Mouse (Mus musculus): ENCODE results near the gene Susd6.
A peak's percentile ranks its signal among the peaks of the same experiment; 100 is the strongest.
"Not testable (repeated sequence)": the region's sequence is repeated elsewhere in the genome, so short reads cannot be mapped to it uniquely, and the experiment has no call there.

Susd6 gene

DNA sequence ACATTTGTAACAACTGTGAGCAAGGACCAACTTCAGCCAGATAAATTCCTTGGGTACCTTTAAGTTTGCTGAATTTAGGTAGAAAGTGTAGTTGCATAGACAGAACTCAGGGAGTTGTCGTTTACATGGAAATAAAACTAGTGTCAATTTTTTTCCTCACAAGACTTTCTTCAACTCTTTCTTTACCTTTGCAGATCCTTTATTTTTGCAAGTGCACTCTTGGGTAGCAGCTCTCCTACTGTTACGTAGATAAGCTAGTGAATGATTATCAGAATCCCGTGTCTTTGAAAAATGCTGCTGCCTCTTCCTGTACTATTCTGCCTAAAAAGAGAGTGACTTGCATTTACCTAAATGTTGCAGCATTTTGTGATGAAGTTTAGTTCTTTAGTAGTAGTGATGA, 24.2 kb downstream of the Susd6 start:
- DNase-seq, result no peak

DNA sequence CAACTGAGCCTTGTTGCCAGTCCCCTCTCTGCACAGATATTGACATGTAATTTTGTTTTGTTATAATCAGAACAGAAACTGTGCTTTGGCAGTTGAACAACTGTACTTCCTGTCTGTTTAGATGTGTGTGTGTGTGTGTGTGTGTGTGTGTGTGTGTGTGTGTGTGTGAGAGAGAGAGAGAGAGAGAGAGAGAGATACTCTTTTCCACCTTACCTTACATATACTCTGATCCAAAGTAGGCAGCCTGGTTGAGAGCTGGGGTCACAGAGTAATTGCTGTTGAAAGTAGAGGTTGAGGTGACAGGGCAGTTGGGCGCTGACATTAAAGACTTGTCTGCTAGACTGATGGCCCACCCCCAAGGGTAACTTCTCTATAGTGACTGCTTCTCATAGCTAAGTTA, 25.0 kb downstream of the Susd6 start:
- no peak for DNase-seq

DNA sequence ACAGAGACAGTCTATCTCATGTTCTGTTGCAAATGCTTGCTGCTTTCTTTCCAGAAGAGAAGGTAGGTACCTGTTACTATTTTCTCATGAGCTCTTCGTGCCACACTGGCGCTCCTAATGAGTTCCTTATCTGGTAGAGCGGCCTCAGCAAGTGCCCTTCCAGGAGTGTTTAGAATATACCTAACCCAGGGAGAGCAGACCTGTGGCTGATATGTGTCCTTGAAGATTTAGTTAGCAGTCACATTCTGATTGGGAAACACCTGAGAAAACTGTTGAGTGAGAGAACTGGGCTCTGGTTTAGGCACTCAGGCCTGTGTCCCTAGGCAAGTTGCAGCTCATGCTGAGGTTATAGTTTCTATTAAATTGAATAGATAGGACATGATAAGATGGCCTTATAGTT, 25.6 kb downstream of the Susd6 start:
- no peak for DNase-seq

DNA sequence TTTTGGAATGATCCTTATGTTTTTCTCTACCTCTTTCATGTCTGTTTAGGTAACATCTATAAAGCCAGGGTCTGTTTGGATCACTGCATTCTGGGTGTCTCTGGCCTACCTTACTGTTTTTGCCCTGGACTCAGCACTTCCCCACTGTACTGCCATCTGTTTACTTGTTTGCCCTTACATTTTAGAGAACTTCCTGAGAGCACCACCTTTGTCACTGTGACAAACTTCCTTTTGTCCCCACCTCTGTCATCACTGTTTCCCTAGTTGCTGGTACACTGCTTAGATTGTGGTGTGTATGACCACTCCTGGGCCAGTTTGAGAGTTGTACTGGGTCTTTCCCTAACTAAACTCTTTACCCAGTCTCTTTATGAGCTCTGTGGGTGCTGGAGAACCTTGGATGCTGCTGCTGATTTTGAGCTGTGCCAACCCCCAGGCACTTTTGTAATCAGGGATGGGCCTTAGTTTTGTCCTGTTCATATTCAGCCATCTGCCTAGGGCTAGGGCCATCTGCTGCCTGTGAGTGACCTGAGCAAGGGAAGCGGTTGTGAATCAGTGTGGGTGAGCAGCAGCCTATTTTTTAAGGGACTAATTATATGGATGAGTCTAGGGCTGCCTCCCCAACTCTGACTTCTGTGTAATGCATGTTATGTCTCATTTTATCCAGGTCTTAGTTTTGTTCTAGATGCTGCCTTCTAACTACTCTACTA, 26.2 kb downstream of the Susd6 start:
- DNase-seq, result no peak

DNA sequence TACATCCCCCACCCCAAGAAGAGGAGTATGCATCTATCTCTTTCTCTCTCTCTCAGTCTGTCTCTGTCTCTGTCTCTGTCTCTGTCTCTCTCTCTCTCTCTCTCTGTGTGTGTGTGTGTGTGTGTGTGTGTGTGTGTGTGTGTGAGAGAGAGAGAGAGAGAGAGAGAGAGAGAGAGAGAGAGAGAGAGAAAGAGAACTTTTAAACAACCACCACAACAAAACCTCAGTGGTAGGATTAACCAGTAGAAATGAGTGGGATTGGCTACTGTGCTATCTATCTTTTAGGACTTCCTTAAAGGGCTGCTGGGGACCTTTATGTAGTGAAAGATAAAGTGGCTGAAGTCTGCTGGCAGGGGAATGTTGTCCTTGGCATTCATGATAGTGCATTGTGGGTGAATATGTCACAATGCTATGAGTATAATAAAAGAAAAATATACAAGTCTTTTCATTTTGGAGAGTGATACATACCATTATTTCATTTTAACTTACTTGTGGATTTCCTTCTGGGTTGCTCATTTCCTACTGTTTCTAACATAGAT, 27.5 kb downstream of the Susd6 start:
- DNase-seq, result no peak

DNA sequence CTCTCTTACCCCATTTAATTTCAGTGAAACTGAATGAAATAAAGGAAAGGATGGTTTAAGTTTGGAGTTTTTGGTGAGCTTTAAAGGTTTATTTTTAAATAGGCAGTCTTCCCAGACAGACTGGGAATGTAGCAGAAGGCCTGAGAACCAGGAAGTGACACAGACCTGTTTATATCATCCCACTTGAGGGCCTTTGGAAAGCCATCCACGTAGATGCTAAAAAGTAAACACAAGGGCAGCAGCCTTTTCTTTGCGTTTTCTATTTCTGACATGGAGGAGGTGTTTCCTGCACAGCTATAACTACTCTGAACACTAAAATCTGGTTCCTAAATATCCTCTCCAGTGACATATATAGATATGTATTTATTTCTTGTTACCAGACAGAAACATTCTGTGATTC, 28.7 kb downstream of the Susd6 start:
- not testable (repeated sequence) for DNase-seq

DNA sequence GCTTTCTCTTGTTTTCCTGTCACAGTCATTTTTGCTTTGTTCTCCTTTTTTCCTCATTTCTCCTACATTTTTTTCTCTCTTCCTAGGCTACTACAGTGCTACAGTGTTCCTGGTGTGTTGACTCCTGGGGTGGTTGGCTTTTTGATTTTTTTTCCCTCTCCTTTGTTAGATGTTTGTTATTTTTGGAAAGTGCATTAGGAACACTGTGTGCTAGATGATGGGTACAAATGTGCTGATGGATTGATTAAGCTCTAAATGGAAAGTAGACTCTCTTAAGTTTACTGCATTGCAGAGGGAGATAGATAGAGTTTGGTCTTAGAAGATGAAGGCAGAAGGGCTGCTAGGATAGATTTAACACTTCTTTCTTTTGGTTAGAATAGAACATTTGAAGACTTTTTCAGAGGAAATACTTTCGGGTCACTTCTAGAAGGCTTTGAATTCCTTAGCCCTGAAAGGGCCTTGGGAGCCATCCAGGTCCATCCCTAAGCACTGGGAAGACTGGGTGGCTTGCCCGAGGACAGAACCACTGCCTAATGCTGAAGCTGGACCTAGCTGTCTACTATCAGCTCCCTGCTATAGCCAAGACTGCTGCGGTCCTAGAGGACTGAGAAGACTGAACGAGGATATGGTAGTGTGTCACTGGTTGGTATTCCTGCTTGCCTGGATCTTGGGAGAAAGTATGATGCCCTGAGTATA, 31.1 kb downstream of the Susd6 start:
- peak in 1 of 2 experiments; percentile 52 for DNase-seq

DNA sequence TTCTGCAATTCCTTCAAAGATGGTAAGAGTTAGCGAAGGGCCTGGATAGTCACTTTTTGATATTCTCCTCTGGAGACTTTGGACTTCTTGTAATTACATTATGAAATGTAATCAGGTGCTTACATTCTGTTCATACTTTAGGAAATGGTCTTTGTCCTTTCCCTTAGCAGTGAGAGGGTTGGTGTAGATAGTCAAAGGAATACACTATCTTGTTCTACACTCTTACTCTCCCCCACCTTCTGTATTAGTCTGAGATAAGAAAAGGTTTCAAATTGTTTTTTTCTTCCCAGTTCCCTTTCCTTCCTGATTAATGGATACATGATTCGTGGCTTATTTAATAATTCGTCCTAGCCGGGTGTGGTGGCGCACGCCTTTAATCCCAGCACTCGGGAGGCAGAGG, 32.2 kb downstream of the Susd6 start:
- DNase-seq, result no peak

DNA sequence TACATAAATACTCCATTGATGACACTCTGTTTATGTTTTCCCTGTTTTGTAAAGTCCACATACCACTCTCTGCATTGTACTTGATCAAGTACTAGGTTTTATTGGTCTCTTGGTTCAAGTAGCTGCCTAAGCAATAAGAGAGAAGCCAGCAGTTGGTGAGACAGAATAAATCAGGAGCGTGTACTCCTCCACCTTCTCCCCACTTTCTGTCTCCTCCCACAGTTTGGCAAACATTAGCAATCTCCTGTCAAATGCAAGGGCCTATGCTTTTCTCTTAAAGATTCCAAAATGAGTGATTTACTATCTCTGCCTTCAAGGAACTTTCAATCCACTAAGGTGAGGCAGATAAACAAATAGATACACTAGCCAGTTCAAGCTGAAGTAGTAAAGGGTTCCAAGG, 33.9 kb downstream of the Susd6 start:
- no peak for DNase-seq

DNA sequence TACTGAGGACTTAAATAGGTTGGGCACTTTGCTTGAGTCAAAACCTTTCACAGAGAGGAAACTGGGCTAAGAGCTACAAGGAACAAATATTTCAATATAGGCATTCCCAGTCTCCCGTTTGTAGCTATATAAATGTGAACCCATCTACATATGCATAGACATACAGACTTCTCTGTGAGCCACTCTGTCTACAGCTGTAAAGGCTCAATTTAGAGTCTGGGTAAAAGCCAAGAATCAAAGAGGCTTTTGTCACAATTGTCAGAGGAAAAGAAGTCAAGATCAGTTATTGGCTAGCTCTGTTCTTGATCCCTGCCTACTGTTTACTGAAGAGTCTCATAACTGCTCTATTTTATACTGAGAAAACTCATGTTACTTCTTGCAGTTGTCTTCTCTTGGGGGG, 36.1 kb downstream of the Susd6 start:
- no peak for DNase-seq

DNA sequence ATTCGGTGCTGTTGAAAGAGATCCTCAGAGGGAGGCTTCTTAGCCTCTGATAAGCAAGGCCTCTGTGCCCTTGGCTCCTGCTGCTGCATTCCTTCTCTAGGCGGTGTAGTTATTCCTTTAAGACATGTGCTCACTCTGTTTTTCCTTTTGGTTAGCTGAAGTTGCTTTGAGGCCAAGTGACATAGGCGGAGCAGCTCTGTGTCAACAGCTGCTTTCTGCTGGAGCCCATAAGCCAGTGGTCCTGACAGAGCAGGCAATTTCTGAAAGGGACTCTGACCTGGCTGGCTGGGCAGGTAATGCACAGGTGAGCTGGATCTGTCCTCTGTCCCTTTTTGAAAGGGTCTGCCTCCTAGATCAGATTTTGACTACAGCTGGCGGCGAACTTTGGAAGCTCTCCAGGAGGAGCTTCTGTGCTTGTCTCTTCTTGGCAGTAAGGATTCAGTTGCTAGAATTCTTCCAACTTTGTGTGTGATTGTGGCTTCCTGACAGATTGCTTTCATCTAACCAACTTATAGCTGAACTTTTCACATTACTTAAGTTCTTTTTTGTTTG, 37.2 kb downstream of the Susd6 start:
- DNase-seq, result peak; percentile 56 to 69

DNA sequence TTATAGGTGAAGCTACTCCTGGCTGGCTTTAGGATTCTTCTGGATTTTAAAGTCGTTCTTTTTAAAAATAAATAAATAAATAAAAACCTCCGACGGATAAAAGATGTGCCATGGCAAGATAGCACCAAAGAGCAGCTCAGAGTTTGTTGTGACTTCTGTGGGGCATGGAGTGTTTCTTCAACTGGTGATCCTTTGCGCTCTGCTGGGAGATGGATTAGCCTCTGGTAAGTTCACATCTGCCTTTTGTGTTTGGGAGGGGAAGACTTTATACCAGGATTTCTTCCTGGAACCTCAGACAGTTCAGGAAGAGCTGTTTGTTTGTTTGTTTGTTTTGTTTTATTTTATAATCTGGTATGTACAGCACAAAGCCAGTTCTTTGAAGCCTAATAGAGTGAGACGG, 37.7 kb downstream of the Susd6 start:
- DNase-seq, result no peak

DNA sequence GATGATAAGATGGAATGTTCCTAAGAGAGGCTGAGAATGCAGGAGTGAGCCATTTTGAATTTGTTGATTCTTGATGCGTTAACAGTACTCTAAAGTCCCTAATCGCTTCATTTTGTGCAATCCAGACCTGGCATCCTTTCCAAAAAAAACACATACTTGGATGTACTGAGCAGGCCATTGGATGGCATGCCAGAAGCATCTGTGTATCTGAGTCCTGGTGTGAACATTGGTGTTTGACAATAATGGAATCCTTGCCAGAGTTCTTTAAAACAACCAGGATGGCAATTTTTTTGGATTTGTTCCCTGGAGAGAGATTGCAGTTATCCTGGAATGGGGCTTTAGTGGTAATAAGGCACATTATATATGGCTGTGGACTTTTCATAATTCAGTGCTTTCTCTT, 38.6 kb downstream of the Susd6 start:
- no peak for DNase-seq

DNA sequence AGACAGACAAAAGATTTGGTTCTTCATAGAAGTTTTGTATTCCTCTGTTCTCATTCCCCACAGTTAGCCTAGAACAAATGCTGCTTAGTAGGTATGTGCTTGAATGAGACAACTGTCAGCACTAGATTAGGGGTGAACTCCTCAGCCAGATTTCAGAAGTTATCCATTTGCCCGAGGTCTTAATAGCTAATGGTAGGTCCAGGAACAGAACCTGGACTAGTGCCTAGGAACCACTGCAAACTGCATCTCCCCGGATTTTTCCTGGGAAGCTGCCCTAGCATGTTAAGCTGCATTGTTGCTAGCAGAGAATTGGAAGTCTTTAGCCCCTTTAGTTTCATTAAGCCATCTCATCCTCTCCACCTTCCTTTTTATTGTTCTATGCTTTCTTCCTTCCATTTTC, 39.9 kb downstream of the Susd6 start:
- peak; percentile 59 to 78 for DNase-seq

DNA sequence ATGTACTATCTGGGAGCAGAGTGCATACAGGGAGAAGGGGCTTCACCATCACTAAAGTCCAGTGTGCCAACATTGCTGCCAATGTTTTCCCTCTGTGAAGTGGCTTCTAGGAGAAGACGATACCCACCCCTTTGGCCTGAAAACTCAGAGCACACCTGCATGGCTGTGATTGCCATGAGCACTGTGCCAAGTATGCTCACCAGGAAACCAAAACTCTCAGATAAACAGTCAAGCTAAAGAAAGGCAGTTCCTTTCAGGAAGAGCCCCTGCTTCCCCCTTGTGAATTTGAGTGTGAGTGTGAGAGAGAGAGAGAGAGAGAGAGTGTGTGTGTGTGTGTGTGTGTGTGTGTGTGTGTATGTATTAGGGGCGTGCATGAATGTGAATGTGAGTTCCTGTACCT, 40.5 kb downstream of the Susd6 start:
- DNase-seq, result no peak

DNA sequence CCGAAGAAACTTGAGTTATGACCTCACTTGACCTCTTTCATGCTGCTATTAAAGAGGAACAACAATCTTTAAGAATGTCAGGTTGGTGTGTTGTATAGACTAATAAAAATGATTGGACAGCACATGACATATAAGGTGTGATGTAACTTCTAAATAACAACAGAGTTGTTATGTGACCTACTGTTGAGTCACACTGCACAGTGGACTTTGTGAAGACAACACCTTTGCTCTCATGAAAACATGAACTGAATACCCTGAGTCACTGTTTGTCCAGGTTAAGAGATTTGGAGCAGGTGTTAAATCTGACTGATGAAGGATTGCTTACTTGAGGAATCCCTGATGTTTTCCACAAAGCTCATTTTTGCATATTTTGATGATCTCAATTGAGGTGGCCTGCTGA, 42.0 kb downstream of the Susd6 start:
- no peak for DNase-seq

DNA sequence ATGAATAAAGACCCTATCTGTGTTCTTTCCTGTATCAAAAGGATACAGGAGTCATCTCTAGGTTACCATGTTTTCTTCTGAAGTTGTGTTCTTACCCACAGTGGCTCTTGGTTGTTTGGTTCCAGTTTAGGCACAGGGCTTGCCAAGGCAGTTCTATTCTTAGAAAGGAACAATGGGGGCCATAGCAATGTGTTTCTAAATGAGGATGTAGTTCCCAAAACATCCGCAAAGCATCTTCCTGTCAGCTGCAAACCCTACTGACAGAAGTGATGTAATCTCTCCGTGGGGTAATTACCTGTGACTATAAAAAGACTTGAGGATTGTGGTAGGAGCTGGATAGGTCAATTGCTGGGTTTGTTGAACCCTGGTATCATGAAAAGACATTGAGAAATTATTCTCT, 43.2 kb downstream of the Susd6 start:
- DNase-seq, result peak in 1 of 2 experiments; percentile 63

DNA sequence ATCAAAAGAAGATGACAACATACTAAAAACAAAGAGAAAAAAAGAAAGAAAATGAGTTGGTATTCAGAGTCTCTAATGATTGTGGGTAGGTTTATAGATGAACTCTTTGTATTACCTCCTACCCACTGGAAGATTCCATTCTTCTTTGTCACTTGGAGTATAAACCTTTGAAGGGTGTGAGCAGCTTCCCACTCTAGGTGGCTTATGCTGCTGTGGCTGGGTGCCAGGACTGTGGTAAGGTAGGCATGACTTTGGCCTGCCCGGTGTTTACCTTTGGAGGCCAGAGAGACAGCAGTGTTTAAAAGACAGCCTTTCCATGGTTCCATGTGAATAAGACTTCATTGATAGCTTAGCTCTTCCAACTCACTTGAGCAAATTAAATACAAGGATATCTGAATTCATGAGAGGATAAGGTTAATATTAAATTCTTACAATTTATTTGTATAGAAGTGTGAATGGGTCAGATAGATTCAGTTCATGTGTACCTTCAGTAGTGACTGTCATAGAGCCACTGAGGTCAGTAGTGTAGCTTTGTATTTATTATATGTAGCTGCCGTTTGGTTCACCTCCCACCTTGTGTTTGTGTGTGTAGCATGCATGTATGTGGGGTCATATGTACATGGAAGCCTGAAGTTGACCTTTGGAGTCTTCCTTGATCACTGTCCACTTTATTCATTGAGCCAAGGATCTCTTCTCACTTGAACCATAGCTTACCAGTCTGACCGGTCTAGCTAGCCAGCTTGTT, 44.0 kb downstream of the Susd6 start:
- peak; percentile 78 to 89 for DNase-seq

DNA sequence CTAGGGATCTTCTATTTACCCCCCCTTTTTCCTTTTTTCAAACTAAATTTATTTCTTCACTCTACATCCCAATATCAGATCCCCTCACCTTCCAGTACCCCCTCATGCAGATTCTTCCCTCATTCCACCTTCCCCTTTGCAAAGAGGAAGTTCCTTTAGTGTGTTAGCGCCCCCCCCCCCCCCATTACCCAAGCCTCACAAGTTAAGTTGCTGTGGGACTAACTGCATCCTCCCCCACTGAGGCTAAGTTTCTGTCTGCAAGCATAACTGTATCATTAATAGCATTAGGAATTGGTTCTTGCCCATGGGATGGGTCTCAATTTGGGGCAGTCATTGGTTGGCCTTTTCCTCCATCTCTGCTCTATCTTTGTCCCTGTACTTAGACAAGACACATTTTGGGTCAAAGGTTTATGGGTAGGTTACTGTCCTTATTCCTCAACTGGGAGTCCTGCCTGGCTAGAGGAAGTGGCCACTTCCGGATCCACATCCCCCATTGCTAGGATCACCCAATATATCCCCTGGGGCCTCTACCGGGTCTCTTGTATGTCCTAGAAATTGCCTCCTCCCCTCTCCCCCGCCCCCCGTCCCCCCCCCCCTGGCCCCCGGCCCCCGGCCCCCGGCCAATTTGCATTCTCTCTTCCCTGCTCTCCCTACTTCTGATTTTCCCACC, 44.7 kb downstream of the Susd6 start:
- DNase-seq, result no peak

DNA sequence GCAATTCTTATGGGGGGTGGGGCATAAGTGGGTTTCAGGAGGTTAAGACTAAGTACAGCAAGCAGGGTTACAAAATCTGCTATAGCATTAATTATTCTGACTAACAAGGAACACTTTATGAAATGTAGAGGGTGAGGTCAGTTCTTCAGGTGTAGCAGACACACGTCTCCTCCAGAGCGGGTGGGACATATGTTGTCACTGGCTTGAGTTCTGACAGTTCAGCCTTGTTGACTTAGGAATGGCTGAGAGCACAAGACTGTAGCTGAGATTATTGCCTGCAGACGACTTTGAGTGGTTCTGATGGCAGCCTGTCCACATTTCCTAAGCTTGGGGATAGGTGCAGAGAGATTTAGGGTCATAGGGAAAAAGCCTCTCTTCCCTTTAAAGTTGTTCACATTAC, 47.3 kb downstream of the Susd6 start:
- DNase-seq, result no peak

DNA sequence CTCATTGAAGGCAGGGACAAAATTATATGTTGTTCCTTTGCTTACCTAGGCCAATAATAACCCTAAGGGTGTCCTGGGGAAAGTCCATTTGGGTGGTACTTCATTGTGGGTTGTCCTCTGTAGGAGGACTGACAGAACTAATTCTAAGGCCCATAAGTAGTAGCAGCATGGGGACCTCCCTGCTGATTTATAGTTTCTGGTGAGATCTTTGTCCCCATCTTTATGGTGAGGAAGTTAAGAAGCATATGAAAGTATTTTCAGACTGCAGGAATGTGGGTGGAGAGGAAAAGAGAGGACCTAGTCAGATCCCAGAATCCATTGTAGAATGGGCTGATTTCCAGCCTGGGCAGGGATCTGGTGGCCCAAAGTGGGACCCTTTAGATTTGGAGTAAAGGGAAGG, 48.0 kb downstream of the Susd6 start:
- no peak for DNase-seq

DNA sequence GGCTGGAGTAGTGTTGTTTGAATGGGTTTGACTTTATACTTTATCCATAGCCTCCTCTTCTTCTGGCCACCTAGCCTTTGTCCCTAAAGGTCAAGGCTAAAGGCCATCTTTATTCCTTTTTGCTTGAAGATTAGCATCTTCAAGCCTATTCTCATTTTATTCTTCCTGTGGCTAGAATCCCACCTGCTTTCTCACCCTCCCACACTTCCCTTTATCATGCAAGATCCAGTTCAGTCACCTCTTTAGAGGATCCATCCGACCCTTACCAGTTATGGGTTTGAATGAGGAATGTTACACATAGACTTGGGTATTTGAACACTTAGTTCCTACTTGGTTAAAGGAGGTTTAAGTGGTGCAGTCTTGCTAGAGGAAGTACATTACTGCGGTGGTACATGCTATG, 48.5 kb downstream of the Susd6 start:
- DNase-seq, result no peak

DNA sequence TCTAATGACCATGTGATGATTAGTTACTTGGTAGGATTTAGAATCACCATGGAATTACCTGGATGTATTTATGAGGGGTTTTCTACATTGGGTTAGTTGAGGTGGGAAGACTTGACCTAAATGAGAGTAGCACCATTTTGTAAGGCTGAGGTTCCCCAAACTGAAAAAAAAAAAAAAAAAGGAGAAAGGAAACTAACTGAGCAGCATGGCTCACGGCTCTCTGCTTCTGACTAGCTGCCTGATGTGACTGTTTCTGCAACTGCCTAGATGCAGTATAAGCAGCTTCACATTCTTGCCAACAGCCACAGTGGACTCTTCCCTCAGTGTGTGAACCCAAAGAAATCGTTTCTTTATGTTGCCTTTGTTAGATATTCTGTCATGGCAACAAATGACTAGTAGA, 49.3 kb downstream of the Susd6 start:
- no peak for DNase-seq
